Mouse (Mus musculus): Measurements from ENCODE around the gene Pear1.
A peak's percentile ranks its signal among the peaks of the same experiment; 100 is the strongest.

Pear1 gene

GRCm38 (mm10) chr3:87728696-87729095 lies 95.4 kb downstream of the Pear1 start:
- peak; percentile 3 for DNase-seq (ENCODE audit: low spot score)

- DNase-seq (ENCODE audit: low spot score) = no peak
These were observed 97.9 kb downstream of the Pear1 start for GRCm38 (mm10) chr3:87726191-87726590.

GRCm38 (mm10) chr3:87725396-87726160 lies 98.5 kb downstream of the Pear1 start:
- DNase-seq (ENCODE audit: low spot score) = peak; percentile 8

- DNase-seq (ENCODE audit: low spot score) = peak; percentile 3
These were observed 99.5 kb downstream of the Pear1 start for GRCm38 (mm10) chr3:87724556-87724955.

GRCm38 (mm10) chr3:87718525-87718924 lies 105.6 kb downstream of the Pear1 start:
- no peak for DNase-seq (ENCODE audit: low spot score)
